Mouse (Mus musculus) midbrain, postnatal 0 days (tissue): ENCODE results near the gene Etnk1. TPM values are rescaled to one million over a fixed set of nuclear protein-coding genes. Genes with fewer than 3 reads are reported as not detected.

ENCODE experiments used
- ATAC-seq: fragments of 200-750 bp; cut with Nextera tagmentation; 2 replicates; pipeline ENCODE4 v1.8.0; 2017; ENCODE audit warnings: moderate number of reproducible peaks, mild to moderate bottlenecking, moderate TSS enrichment, moderate library complexity; ENCODE audit not compliant: low FRiP score
- DNase-seq: peaks from one replicate; pipeline ENCODE4 v3.0.0-alpha.2; 2015; ENCODE audit warnings: low spot score
- H3K27ac ChIP-seq: fragments of 300-500 bp; sonication (generic); 2 replicates; pipeline ENCODE4 v1.5.1; 2014; ENCODE audit warnings: low read depth, mild to moderate bottlenecking, low read length, mixed read lengths
- H3K27me3 ChIP-seq: fragments of 300-500 bp; sonication (generic); 2 replicates; pipeline ENCODE4 v1.6.1; 2014; ENCODE audit warnings: low read length, control low read depth, mixed read lengths; ENCODE audit not compliant: insufficient read depth
- H3K36me3 ChIP-seq: fragments of 300-500 bp; sonication (generic); 2 replicates; pipeline ENCODE4 v1.6.1; 2014; ENCODE audit warnings: low read length, control low read depth, mixed read lengths; ENCODE audit not compliant: insufficient read depth
- H3K4me1 ChIP-seq: fragments of 300-500 bp; sonication (generic); 2 replicates; pipeline ENCODE4 v1.6.1; 2014; ENCODE audit warnings: mild to moderate bottlenecking, control low read depth, antibody characterized with exemption, low read length, mixed read lengths; ENCODE audit not compliant: insufficient read depth
- H3K4me2 ChIP-seq: fragments of 300-500 bp; sonication (generic); 2 replicates; pipeline ENCODE4 v1.6.1; 2014; ENCODE audit warnings: low read depth, mild to moderate bottlenecking, low read length, mixed read lengths; ENCODE audit not compliant: poor library complexity, severe bottlenecking
- H3K4me3 ChIP-seq: fragments of 300-500 bp; sonication (generic); 2 replicates; pipeline ENCODE4 v1.5.1; 2014; ENCODE audit warnings: low read depth, mild to moderate bottlenecking, low read length, moderate library complexity
- H3K9ac ChIP-seq: fragments of 300-500 bp; sonication (generic); replicated peaks from 2 replicates; pipeline ENCODE4 v1.6.1; 2014; ENCODE audit warnings: mild to moderate bottlenecking, low read length, moderate library complexity, mixed read lengths; ENCODE audit not compliant: poor library complexity, severe bottlenecking
- H3K9me3 ChIP-seq: fragments of 300-500 bp; sonication (generic); 2 replicates; pipeline ENCODE4 v1.6.1; 2016; ENCODE audit warnings: low read length, control low read depth
- CTCF ChIP-seq: IDR thresholded peaks from 2 replicates; pipeline ENCODE4 v1.5.1; 2016; ENCODE audit warnings: antibody characterized with exemption, mild to moderate bottlenecking
- WGBS: fragments of 180-500 bp; shearing (Covaris S2); extraction: QIAGEN DNeasy Blood & Tissue Kit; methylation state at CpG from one replicate; pipeline ENCODE4 v1.1.7; 2014; 5-methylcytosine and 5-hydroxymethylcytosine counted together
- polyA plus RNA-seq: library from polyadenylated mRNA; unstranded; fragments of >200 nt; fragmentation: Nextera tagmentation; extraction: Ambion mirVana; gene quantifications from 2 replicates; pipeline ENCODE4 v1.2.1, GENCODE M21; 2015
- total RNA-seq: library from RNA; depleted of rRNA; stranded (reverse); fragments of >200 nt; gene quantifications from 2 replicates; pipeline ENCODE4 v1.2.3, GENCODE M21; 2014

Etnk1 gene
- total and polyA plus RNA-seq, 2 experiments from 2014 or later, result 40.3 to 130 TPM

- no peak for DNase-seq
- H3K4me1 ChIP-seq, result no peaks in the 10 kb centered on the region
- WGBS, result 90% methylated on average over 15 of the region's 15 CpGs
- no peaks in the 10 kb centered on the region for H3K27me3 ChIP-seq
- no peak overlapping the region for H3K4me3 ChIP-seq
- no peak overlapping the region for H3K4me2 ChIP-seq
- H3K9me3 ChIP-seq, result no peaks in the 10 kb centered on the region
- no peak for ATAC-seq
- TF ChIP-seq CTCF, result 0 out of 2 replicates have a peak, but pooled peaks have one; percentile 3
- H3K36me3 ChIP-seq, result peaks cover 31% of the 10 kb centered on the region
- no peak overlapping the region for H3K9ac ChIP-seq
- H3K27ac ChIP-seq, result no peak overlapping the region
Measured at GRCm38 (mm10) chr6:143203097-143203496, 36.1 kb downstream of the Etnk1 start.

GRCm38 (mm10) chr6:143208880-143209279, 41.9 kb downstream of the Etnk1 start:
- no peak for ATAC-seq
- H3K4me3 ChIP-seq, result no peak overlapping the region
- peaks cover 13% of the 10 kb centered on the region for H3K36me3 ChIP-seq
- no peak overlapping the region for H3K27ac ChIP-seq
- H3K4me2 ChIP-seq, result no peak overlapping the region
- H3K27me3 ChIP-seq, result no peaks in the 10 kb centered on the region
- H3K9me3 ChIP-seq, result no peaks in the 10 kb centered on the region
- WGBS, result 98% methylated on average over 3 of the region's 3 CpGs
- H3K4me1 ChIP-seq, result no peaks in the 10 kb centered on the region
- no peak for TF ChIP-seq CTCF
- DNase-seq, result no peak
- H3K9ac ChIP-seq, result no peak overlapping the region

DNA sequence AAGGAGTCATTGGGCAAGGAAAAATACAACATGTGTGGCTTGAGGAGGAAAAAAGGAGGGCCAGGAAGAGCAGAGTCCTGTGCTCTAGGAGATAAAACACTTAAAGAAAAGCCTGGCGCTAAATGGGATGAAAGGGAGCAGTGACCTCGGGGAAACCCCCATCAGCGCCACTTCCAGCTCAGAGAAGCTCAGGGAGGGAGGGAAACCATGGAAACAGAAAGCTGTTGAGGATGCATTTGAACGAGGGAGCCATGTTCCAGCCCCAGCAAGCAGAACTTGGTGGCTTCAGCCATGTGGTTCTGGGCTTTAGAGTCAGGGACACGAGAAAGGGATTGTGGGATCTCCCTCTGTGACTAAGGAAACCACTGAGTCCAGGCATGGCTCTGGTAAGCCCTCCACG, 45.7 kb downstream of the Etnk1 start:
- H3K27ac ChIP-seq, result no peak overlapping the region
- 76% methylated on average over 6 of the region's 6 CpGs for WGBS
- no peak for DNase-seq
- no peaks in the 10 kb centered on the region for H3K4me1 ChIP-seq
- H3K9me3 ChIP-seq, result no peaks in the 10 kb centered on the region
- no peak for ATAC-seq
- no peak overlapping the region for H3K4me2 ChIP-seq
- no peak for TF ChIP-seq CTCF
- no peak overlapping the region for H3K4me3 ChIP-seq
- peaks cover 2% of the 10 kb centered on the region; the same call in 1 of the 2 replicates for H3K36me3 ChIP-seq
- no peaks in the 10 kb centered on the region for H3K27me3 ChIP-seq
- H3K9ac ChIP-seq, result no peak overlapping the region

- no peak overlapping the region for H3K9ac ChIP-seq
- H3K36me3 ChIP-seq, result no peaks in the 10 kb centered on the region
- no peak overlapping the region for H3K4me3 ChIP-seq
- no peaks in the 10 kb centered on the region for H3K9me3 ChIP-seq
- no peaks in the 10 kb centered on the region for H3K4me1 ChIP-seq
- ATAC-seq, result no peak
- no peak overlapping the region for H3K4me2 ChIP-seq
- no peak overlapping the region for H3K27ac ChIP-seq
- TF ChIP-seq CTCF, result no peak
- H3K27me3 ChIP-seq, result no peaks in the 10 kb centered on the region
- WGBS, result 96% methylated on average over 6 of the region's 6 CpGs
- no peak for DNase-seq
Measured at GRCm38 (mm10) chr6:143213461-143213860, 46.4 kb downstream of the Etnk1 start.

DNA sequence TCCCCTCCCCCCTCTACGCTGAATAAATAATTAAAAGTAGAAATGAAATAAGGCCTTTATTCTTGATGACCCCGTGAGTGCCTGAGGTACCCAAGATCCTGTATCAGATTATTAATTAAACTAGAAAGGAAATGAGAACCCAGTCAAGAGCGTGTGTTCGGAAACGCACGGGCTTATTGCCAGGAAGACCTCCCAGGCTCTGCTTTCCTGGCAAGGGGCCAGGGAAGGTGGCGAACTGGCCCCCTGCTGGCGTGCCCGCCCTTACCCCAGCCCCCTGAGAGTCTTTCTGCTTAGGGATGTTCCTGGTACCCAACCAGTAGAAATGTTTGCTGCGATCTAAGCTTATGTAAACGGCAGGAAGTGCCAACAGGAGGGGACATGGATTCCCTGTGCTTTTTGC, 49.2 kb downstream of the Etnk1 start:
- Histone ChIP-seq H3K4me3 (no peak overlapping the region), H3K27me3 (no peaks in the 10 kb centered on the region), H3K9ac (no peak overlapping the region), H3K4me1 (no peaks in the 10 kb centered on the region), H3K4me2 (no peak overlapping the region), H3K27ac (no peak overlapping the region), H3K36me3 (no peaks in the 10 kb centered on the region), H3K9me3 (no peaks in the 10 kb centered on the region)
- ATAC-seq (no peak), DNase-seq (no peak)
- TF ChIP-seq CTCF, result no peak
- WGBS, result 69% methylated on average over 11 of the region's 11 CpGs

- ATAC-seq (0 out of 2 replicates have a peak, but pooled peaks have one; percentile 51), DNase-seq (peak; percentile 89)
- peak; percentile 93 for TF ChIP-seq CTCF
- no peak overlapping the region for H3K4me3 ChIP-seq
- no peaks in the 10 kb centered on the region for H3K27me3 ChIP-seq
- H3K36me3 ChIP-seq, result no peaks in the 10 kb centered on the region
- no peaks in the 10 kb centered on the region for H3K4me1 ChIP-seq
- 3% methylated on average over 5 of the region's 5 CpGs for WGBS
- H3K9me3 ChIP-seq, result no peaks in the 10 kb centered on the region
- H3K9ac ChIP-seq, result no peak overlapping the region
- no peak overlapping the region for H3K27ac ChIP-seq
- no peak overlapping the region for H3K4me2 ChIP-seq
Measured at GRCm38 (mm10) chr6:143219347-143219746, 52.3 kb downstream of the Etnk1 start.
